ENCODE assay signal across 16 mouse cellular contexts in the genomic region with DNA sequence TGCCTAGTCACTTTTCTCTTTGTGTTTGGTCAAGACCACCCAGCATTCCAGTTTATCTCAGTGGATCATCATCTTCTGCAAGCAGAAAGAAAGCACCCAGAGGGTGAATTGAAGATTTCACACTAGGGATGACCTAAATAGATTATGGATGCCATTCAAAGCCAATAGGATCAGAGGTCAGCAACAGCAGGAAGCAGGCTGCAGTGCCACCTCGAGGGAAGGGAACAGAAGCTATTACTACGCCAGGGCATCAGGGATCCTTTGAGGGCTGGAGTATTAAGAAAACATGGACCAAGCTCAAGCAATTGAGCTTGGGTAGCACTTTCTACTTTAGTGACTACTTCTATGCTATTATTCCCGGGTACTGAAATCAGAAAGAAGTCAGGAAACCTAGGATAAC.
DNase-seq lines count a peak whose midpoint lies in the region; ATAC-seq and TF ChIP-seq lines count a peak whose summit lies in the region.
"Had no signal": no experiment of that assay in that cellular context is flagged by ENCODE, and none has a peak within 500 bp of the region (broad histone marks: within the 10 kb centered on the region; RNA-seq: fewer than 3 reads in every experiment).

No protein-coding gene starts in this region.

- TF ChIP-seq CTCF in kidney, adult 2 months (conservative IDR thresholded peaks at IDR 0.05; ENCODE audit: insufficient read depth, insufficient read length, low read depth, low read length) = peak; percentile 41
- TF ChIP-seq CTCF in small intestine, adult 2 months (IDR thresholded peaks at IDR 0.05; ENCODE audit: extremely low read depth, insufficient read length, insufficient replicate concordance, low read depth, low read length) = peak; percentile 63; the same call in 1 of the 2 replicates

- no peaks in the 10 kb centered on the region for H3K27me3 ChIP-seq in kidney, adult 2 months (replicated peaks; ENCODE audit: control insufficient read depth, insufficient read depth, low read length)
- peaks cover 3% of the 10 kb centered on the region; the same call in 1 of the 2 replicates for H3K27me3 ChIP-seq in midbrain, embryonic 11.5 days (ENCODE audit: control insufficient read depth, insufficient read depth, low read length)
- H3K27me3 ChIP-seq in midbrain, embryonic 16.5 days (ENCODE audit: control insufficient read depth, insufficient read depth, low read depth, low read length) = no peaks in the 10 kb centered on the region
- no peaks in the 10 kb centered on the region for H3K27me3 ChIP-seq in small intestine, adult 2 months (ENCODE audit: control insufficient read depth, insufficient read depth, low read length)
- H3K27me3 ChIP-seq: hindbrain, embryonic 13.5 days; limb, embryonic 13.5 days had no signal

- H3K4me1 ChIP-seq in kidney, adult 2 months (ENCODE audit: control insufficient read depth, insufficient read depth, low read length) = no peaks in the 10 kb centered on the region
- H3K4me1 ChIP-seq in midbrain, embryonic 11.5 days (ENCODE audit: control insufficient read depth, insufficient read depth, low read length) = no peaks in the 10 kb centered on the region
- no peaks in the 10 kb centered on the region for H3K4me1 ChIP-seq in midbrain, embryonic 16.5 days (ENCODE audit: control insufficient read depth, insufficient read depth, low read length)
- H3K4me1 ChIP-seq in small intestine, adult 2 months (ENCODE audit: control insufficient read depth, insufficient read depth, insufficient read length, low read length) = 0 out of 2 replicates have a peak, but pooled peaks cover 2% of the 10 kb centered on the region
- H3K4me1 ChIP-seq: hindbrain, embryonic 13.5 days; limb, embryonic 13.5 days; midbrain, embryonic 12.5 days had no signal

- peak; percentile 46; the same call in 1 of the 2 replicates for ATAC-seq in midbrain, embryonic 11.5 days (ENCODE audit: low FRiP score)
- ATAC-seq in midbrain, embryonic 16.5 days = no peak
- no peak for ATAC-seq in frontal cortex, adult (ENCODE audit: low TSS enrichment)
- ATAC-seq: forebrain, postnatal 0 days had no signal

- no peak overlapping the region for H3K9ac ChIP-seq in midbrain, embryonic 11.5 days (ENCODE audit: low read length)
- no peak overlapping the region for H3K9ac ChIP-seq in midbrain, embryonic 16.5 days (ENCODE audit: low read depth, low read length)
- H3K9ac ChIP-seq: forebrain, postnatal 0 days; hindbrain, embryonic 13.5 days; limb, embryonic 13.5 days; midbrain, embryonic 12.5 days had no signal

- 53% methylated on average over 3 of the region's 3 CpGs for WGBS in kidney, adult 2 months
- 30% methylated on average over 3 of the region's 3 CpGs for WGBS in midbrain, embryonic 11.5 days
- 34% methylated on average over 3 of the region's 3 CpGs for WGBS in midbrain, embryonic 16.5 days
- WGBS in small intestine, adult 2 months = 44% methylated on average over 3 of the region's 3 CpGs

- peak; percentile 14 for DNase-seq in adrenal gland, postnatal 14 days
- no peak for DNase-seq in adrenal gland, adult 18-20 months (ENCODE audit: low spot score in 2 of 2)
- no peak for DNase-seq in kidney, adult 2 months
- no peak for DNase-seq in kidney, adult 9 months
- no peak for DNase-seq in midbrain, embryonic 11.5 days (ENCODE audit: low spot score, missing footprints)
- DNase-seq: cerebellum, adult 9-10 months; forebrain, postnatal 0 days; gastrocnemius, postnatal 25 days; kidney, adult 11 months had no signal

- no peaks in the 10 kb centered on the region for H3K36me3 ChIP-seq in kidney, adult 2 months (ENCODE audit: control insufficient read depth, insufficient read depth, low read length)
- H3K36me3 ChIP-seq in midbrain, embryonic 11.5 days (ENCODE audit: control insufficient read depth, insufficient read depth, low read length) = no peaks in the 10 kb centered on the region
- H3K36me3 ChIP-seq in midbrain, embryonic 16.5 days (ENCODE audit: control insufficient read depth, insufficient read depth, low read length) = no peaks in the 10 kb centered on the region
- no peaks in the 10 kb centered on the region for H3K36me3 ChIP-seq in small intestine, adult 2 months (ENCODE audit: control insufficient read depth, insufficient read depth, low read length)
- H3K36me3 ChIP-seq: hindbrain, embryonic 13.5 days; limb, embryonic 13.5 days; midbrain, embryonic 12.5 days had no signal

- no peak overlapping the region for H3K4me2 ChIP-seq in midbrain, embryonic 11.5 days
- no peak overlapping the region for H3K4me2 ChIP-seq in midbrain, embryonic 16.5 days (ENCODE audit: low read length)
- H3K4me2 ChIP-seq: hindbrain, embryonic 13.5 days; limb, embryonic 13.5 days; midbrain, embryonic 12.5 days had no signal

- TF ChIP-seq POLR2A in kidney, adult 2 months (IDR thresholded peaks at IDR 0.05; ENCODE audit: low read depth, low read length) = no peak
- no peak for TF ChIP-seq POLR2A in small intestine, adult 2 months (IDR thresholded peaks at IDR 0.05; ENCODE audit: low read depth, low read length)

- H3K9me3 ChIP-seq in midbrain, embryonic 11.5 days (ENCODE audit: control insufficient read depth, low read length) = no peaks in the 10 kb centered on the region
- H3K9me3 ChIP-seq in midbrain, embryonic 16.5 days (replicated peaks; ENCODE audit: control insufficient read depth, low read length, poor library complexity, severe bottlenecking) = no peaks in the 10 kb centered on the region
- H3K9me3 ChIP-seq: hindbrain, embryonic 13.5 days; limb, embryonic 13.5 days; midbrain, embryonic 12.5 days had no signal

- H3K4me3 ChIP-seq in kidney, adult 2 months (ENCODE audit: insufficient read depth, low read depth, low read length) = no peak overlapping the region
- H3K4me3 ChIP-seq in midbrain, embryonic 11.5 days (ENCODE audit: low read depth, low read length) = no peak overlapping the region
- no peak overlapping the region for H3K4me3 ChIP-seq in midbrain, embryonic 16.5 days (ENCODE audit: low read depth, low read length)
- no peak overlapping the region for H3K4me3 ChIP-seq in small intestine, adult 2 months (ENCODE audit: low read depth, low read length)
- H3K4me3 ChIP-seq: hindbrain, embryonic 13.5 days; left cerebral cortex, adult 2 months; limb, embryonic 13.5 days; midbrain, embryonic 12.5 days had no signal

- no peak overlapping the region for H3K27ac ChIP-seq in kidney, adult 2 months (ENCODE audit: insufficient read depth, low read depth, low read length)
- no peak overlapping the region for H3K27ac ChIP-seq in midbrain, embryonic 11.5 days (ENCODE audit: low read depth, low read length)
- no peak overlapping the region for H3K27ac ChIP-seq in midbrain, embryonic 16.5 days (ENCODE audit: low read length)
- H3K27ac ChIP-seq in small intestine, adult 2 months (ENCODE audit: insufficient read depth, low read depth, low read length) = no peak overlapping the region
- H3K27ac ChIP-seq: hindbrain, embryonic 13.5 days; left cerebral cortex, adult 2 months; limb, embryonic 13.5 days; midbrain, embryonic 12.5 days had no signal
